Mouse (Mus musculus) embryonic stem cell, embryonic (primary cell): ENCODE data around the gene Pip5k1a.

ENCODE experiments used
- CTCF ChIA-PET, 4 experiments: fragments of 300-600 bp in 2 of 4; fragments of 350-600 bp in 2 of 4; sonication (Branson Sonifier 250); formaldehyde crosslinking; loops; one replicate each; lab custom pipeline; 2022; ENCODE audit warnings: inconsistent platforms in 2 of 4; lab: Charles Lee
- POLR2A ChIA-PET, 4 experiments: fragments of 300-600 bp in 2 of 4; fragments of 350-600 bp in 2 of 4; sonication (Branson Sonifier 250); formaldehyde crosslinking; loops; one replicate each; lab custom pipeline; 2022; ENCODE audit warnings: antibody characterized with exemption in 4 of 4, inconsistent platforms in 1 of 4; lab: Charles Lee

Pip5k1a gene

GRCm38 (mm10) chr3:95088071-95088470 is 18.7 kb downstream of the Pip5k1a start:
- POLR2A ChIA-PET = interaction anchor here in 2 of 4 experiments (1.0 to 3.1 kb wide), 9 partner anchors 10 to 72 kb away, joined by 3 to 17 read pairs (median 5); partner anchors contain the start of gene Zfp687 (in 1 of the 2)

GRCm38 (mm10) chr3:95071606-95072005 is 35.1 kb downstream of the Pip5k1a start:
- CTCF ChIA-PET = interaction anchor here in 3 of 4 experiments (0.6 to 1.7 kb wide), 6 partner anchors 14 to 45 kb away, joined by 3 to 5 read pairs (median 4); no protein-coding TSS in a partner anchor
- POLR2A ChIA-PET = interaction anchor here in 3 of 4 experiments (0.6 to 15.8 kb wide), 15 partner anchors 10 to 986 kb away, joined by 3 to 234 read pairs (median 4); partner anchors contain the start of genes Pip5k1a (in 1 of the 3), Vps72 (in 1 of the 3) and Zfp687 (in 1 of the 3)

More at GRCm38 (mm10) chr3:95088071-95088470, 18.7 kb downstream of the Pip5k1a start:
- CTCF ChIA-PET = interaction anchor here in 1 of 4 experiments (0.8 kb wide), 1 partner anchor 34 kb away, joined by 3 read pairs; no protein-coding TSS in a partner anchor

- POLR2A ChIA-PET = interaction anchor here (0.6 to 15.8 kb wide), 64 partner anchors 8 to 284 kb away, joined by 3 to 234 read pairs (median 5); partner anchors contain the start of genes Gabpb2 (in 3 of the 4), Vps72 (in 3 of the 4), Zfp687 (in 3 of the 4) and Pip5k1a (in 2 of the 4)
- CTCF ChIA-PET = interaction anchor here (0.5 to 6.4 kb wide), 5 partner anchors 13 to 24 kb away, joined by 4 to 59 read pairs (median 7); no protein-coding TSS in a partner anchor
Measured at GRCm38 (mm10) chr3:95066570-95066969, 40.2 kb downstream of the Pip5k1a start.

GRCm38 (mm10) chr3:95066095-95066494 is 40.6 kb downstream of the Pip5k1a start:
- CTCF ChIA-PET = interaction anchor here (0.6 to 6.4 kb wide), 5 partner anchors 12 to 23 kb away, joined by 3 to 59 read pairs (median 7); no protein-coding TSS in a partner anchor
- POLR2A ChIA-PET = interaction anchor here (0.6 to 15.8 kb wide), 58 partner anchors 8 to 225 kb away, joined by 3 to 234 read pairs (median 5); partner anchors contain the start of genes Zfp687 (in 3 of the 4), Gabpb2 (in 2 of the 4), Pip5k1a (in 2 of the 4) and Psmd4 (in 2 of the 4)

GRCm38 (mm10) chr3:95065553-95065952 is 41.2 kb downstream of the Pip5k1a start:
- POLR2A ChIA-PET = interaction anchor here (0.6 to 15.8 kb wide), 34 partner anchors 8 to 694 kb away, joined by 3 to 234 read pairs (median 6); partner anchors contain the start of genes Gabpb2 (in 2 of the 4), Pip5k1a (in 2 of the 4), Psmd4 (in 2 of the 4) and Zfp687 (in 2 of the 4)
- CTCF ChIA-PET = interaction anchor here (0.6 to 6.4 kb wide), 7 partner anchors 12 to 156 kb away, joined by 3 to 59 read pairs (median 5); no protein-coding TSS in a partner anchor

GRCm38 (mm10) chr3:95063741-95064140 is 43.0 kb downstream of the Pip5k1a start:
- CTCF ChIA-PET = interaction anchor here in 1 of 4 experiments (0.5 to 6.4 kb wide), 2 partner anchors 10 to 149 kb away, joined by 3 to 59 read pairs; no protein-coding TSS in a partner anchor
- POLR2A ChIA-PET = interaction anchor here in 2 of 4 experiments (1.1 to 15.8 kb wide), 4 partner anchors 11 to 79 kb away, joined by 3 to 234 read pairs (median 4); partner anchors contain the start of genes Tnfaip8l2 (in 1 of the 2) and Zfp687 (in 1 of the 2)

GRCm38 (mm10) chr3:95058078-95058477 is 48.7 kb downstream of the Pip5k1a start:
- ChIA-PET CTCF (interaction anchor here in 1 of 4 experiments (0.7 to 0.8 kb wide), 2 partner anchors 178 to 228 kb away, joined by 3 to 4 read pairs; no protein-coding TSS in a partner anchor), POLR2A (interaction anchor here in 3 of 4 experiments (0.6 to 16.3 kb wide), 6 partner anchors 8 to 42 kb away, joined by 3 to 234 read pairs (median 4); partner anchors contain the start of gene Psmd4 (in 2 of the 3))

GRCm38 (mm10) chr3:95056275-95056674 is 50.5 kb downstream of the Pip5k1a start:
- CTCF ChIA-PET = interaction anchor here in 2 of 4 experiments (0.6 kb wide), 2 partner anchors 17 to 71 kb away, joined by 3 read pairs; no protein-coding TSS in a partner anchor
- POLR2A ChIA-PET = interaction anchor here in 3 of 4 experiments (0.6 to 16.3 kb wide), 7 partner anchors 10 to 214 kb away, joined by 3 to 234 read pairs (median 3); partner anchors contain the start of gene Psmd4 (in 1 of the 3)

GRCm38 (mm10) chr3:95054481-95055260 is 52.1 kb downstream of the Pip5k1a start:
- ChIA-PET POLR2A (interaction anchor here (0.5 to 16.3 kb wide), 24 partner anchors 8 to 176 kb away, joined by 3 to 234 read pairs (median 6); partner anchors contain the start of genes Psmd4 (in 2 of the 4), Zfp687 (in 2 of the 4), Tnfaip8l2 (in 1 of the 4) and Vps72 (in 1 of the 4)), CTCF (interaction anchor here (0.6 to 3.8 kb wide), 21 partner anchors 7 to 166 kb away, joined by 3 to 59 read pairs (median 6); partner anchors contain the start of genes Psmd4 (in 2 of the 4), Tnfaip8l2 (in 2 of the 4), Tmod4 (in 1 of the 4) and Zfp687 (in 1 of the 4))

- ChIA-PET POLR2A (interaction anchor here (0.6 to 16.3 kb wide), 42 partner anchors 8 to 1430 kb away, joined by 3 to 234 read pairs (median 4); partner anchors contain the start of genes Psmd4 (in 3 of the 4), Tmod4 (in 2 of the 4), Zfp687 (in 2 of the 4) and Gabpb2 (in 1 of the 4)), CTCF (interaction anchor here (0.5 to 3.8 kb wide), 68 partner anchors 8 to 292 kb away, joined by 3 to 59 read pairs (median 4); partner anchors contain the start of genes Psmd4 (in 4 of the 4), Tnfaip8l2 (in 3 of the 4), Vps72 (in 2 of the 4) and Selenbp1 (in 1 of the 4))
Measured at GRCm38 (mm10) chr3:95053701-95054100, 53.0 kb downstream of the Pip5k1a start.

GRCm38 (mm10) chr3:95052959-95053358 is 53.8 kb downstream of the Pip5k1a start:
- POLR2A ChIA-PET = interaction anchor here (0.6 to 16.3 kb wide), 38 partner anchors 10 to 1431 kb away, joined by 3 to 234 read pairs (median 4); partner anchors contain the start of genes Psmd4 (in 3 of the 4), Tmod4 (in 2 of the 4), Zfp687 (in 2 of the 4) and Gabpb2 (in 1 of the 4)
- CTCF ChIA-PET = interaction anchor here (0.6 to 3.8 kb wide), 47 partner anchors 9 to 472 kb away, joined by 3 to 59 read pairs (median 4); partner anchors contain the start of genes Psmd4 (in 4 of the 4), Vps72 (in 2 of the 4), Sema6c (in 1 of the 4) and Tmod4 (in 1 of the 4)

GRCm38 (mm10) chr3:95047914-95048313 is 58.8 kb downstream of the Pip5k1a start:
- ChIA-PET POLR2A (interaction anchor here in 1 of 4 experiments (0.8 to 16.3 kb wide), 2 partner anchors 18 to 32 kb away, joined by 3 to 234 read pairs; no protein-coding TSS in a partner anchor), CTCF (no interaction called here)

- CTCF ChIA-PET = interaction anchor here in 1 of 4 experiments (0.6 kb wide), 1 partner anchor 243 kb away, joined by 3 read pairs; no protein-coding TSS in a partner anchor
- POLR2A ChIA-PET = interaction anchor here in 2 of 4 experiments (0.6 to 16.3 kb wide), 5 partner anchors 8 to 49 kb away, joined by 3 to 234 read pairs (median 5); partner anchors contain the start of gene Zfp687 (in 2 of the 2)
Measured at GRCm38 (mm10) chr3:95046462-95047057, 60.2 kb downstream of the Pip5k1a start.

- ChIA-PET CTCF (interaction anchor here in 3 of 4 experiments (0.6 to 2.8 kb wide), 4 partner anchors 9 to 18 kb away, joined by 3 to 23 read pairs (median 13); no protein-coding TSS in a partner anchor), POLR2A (interaction anchor here (0.9 to 8.6 kb wide), 25 partner anchors 8 to 176 kb away, joined by 3 to 104 read pairs (median 9); partner anchors contain the start of genes Zfp687 (in 2 of the 4), Pip5k1a (in 1 of the 4) and Vps72 (in 1 of the 4))
Measured at GRCm38 (mm10) chr3:95043251-95043650, 63.5 kb downstream of the Pip5k1a start.

- ChIA-PET CTCF (interaction anchor here (0.5 to 2.8 kb wide), 6 partner anchors 10 to 30 kb away, joined by 3 to 23 read pairs (median 8); no protein-coding TSS in a partner anchor), POLR2A (interaction anchor here (0.8 to 8.6 kb wide), 47 partner anchors 8 to 461 kb away, joined by 3 to 104 read pairs (median 5); partner anchors contain the start of genes Pi4kb (in 2 of the 4), Zfp687 (in 2 of the 4), Pip5k1a (in 1 of the 4) and Rfx5 (in 1 of the 4))
Measured at GRCm38 (mm10) chr3:95042838-95043229, 63.9 kb downstream of the Pip5k1a start.
